Mouse (Mus musculus): ENCODE measurements at regions not wholly inside any gene's neighbourhood (a gene's known extent, or its start where the extent isn't known, plus 50 kb on each side); places are given as distances from the start of the nearest gene placed in this dataset.

GRCm38 (mm10) chr4:40537859-40538258 is 65.9 kb downstream of the Tmem215 start:
- POLR2A ChIA-PET, result no interaction called here
- CTCF ChIA-PET, result no interaction called here
- no peak for DNase-seq (ENCODE audit: low read depth, low spot score)
- TF ChIP-seq CTCF (IDR thresholded peaks at IDR 0.05), result no peak
- in situ Hi-C loops (cut with MboI; ENCODE audit: low pct_unique_long_range_greater_than_20kb), result no loop called here
- no peaks in the 10 kb centered on the region for H3K27me3 ChIP-seq
- no peak for ATAC-seq

- ChIA-PET POLR2A (no interaction called here), CTCF (no interaction called here)
- no peak for DNase-seq (ENCODE audit: low read depth, low spot score)
- H3K27me3 ChIP-seq, result no peaks in the 10 kb centered on the region
- ATAC-seq, result no peak
- no peak for TF ChIP-seq CTCF (IDR thresholded peaks at IDR 0.05)
- in situ Hi-C loops (cut with MboI; ENCODE audit: low pct_unique_long_range_greater_than_20kb), result no loop called here
These were observed 71.4 kb downstream of the Tmem215 start for GRCm38 (mm10) chr4:40543085-40544048.

DNA sequence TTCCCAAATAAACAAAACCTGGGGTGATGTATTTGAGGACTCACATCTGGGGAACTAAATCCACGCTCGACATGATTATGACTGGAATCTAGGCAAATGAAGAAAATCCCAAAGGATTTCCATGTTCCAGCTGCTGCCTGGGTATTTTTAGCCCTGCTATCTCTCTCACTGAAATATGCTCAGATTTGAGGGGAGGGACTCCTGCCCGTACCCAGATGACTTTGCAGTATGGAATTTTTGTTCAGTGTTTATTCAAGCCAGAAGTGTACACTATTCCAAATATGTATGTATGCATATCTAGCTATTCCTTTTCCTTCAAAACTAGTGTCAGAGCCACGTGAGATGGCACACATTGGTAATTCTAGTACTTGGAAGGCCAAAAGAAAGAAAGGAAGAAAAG is 72.1 kb downstream of the Tmem215 start:
- ChIA-PET CTCF (no interaction called here), POLR2A (no interaction called here)
- in situ Hi-C loops (cut with MboI; ENCODE audit: low pct_unique_long_range_greater_than_20kb), result no loop called here
- no peak for TF ChIP-seq CTCF (IDR thresholded peaks at IDR 0.05)
- ATAC-seq (no peak), DNase-seq (ENCODE audit: low read depth, low spot score) (no peak)
- H3K27me3 ChIP-seq, result no peaks in the 10 kb centered on the region

DNA sequence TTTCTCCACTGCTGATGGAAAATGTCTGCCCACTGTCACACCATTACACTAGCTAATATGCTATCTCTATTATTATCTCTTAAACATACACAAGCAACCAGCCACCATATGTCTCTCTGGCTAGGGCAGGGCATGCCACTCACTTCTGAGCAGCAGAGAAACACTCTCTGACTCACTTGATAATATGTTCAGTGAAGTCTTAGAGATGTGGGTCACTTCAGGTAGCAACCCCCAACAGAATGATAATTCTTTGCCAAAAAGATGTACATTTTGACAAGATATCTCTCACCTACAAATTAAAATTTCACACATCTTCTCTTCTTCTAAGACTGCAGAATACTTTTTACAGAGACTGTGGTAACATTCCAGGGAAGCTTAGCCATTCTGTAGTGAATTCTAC is 72.8 kb downstream of the Tmem215 start:
- in situ Hi-C loops (cut with MboI; ENCODE audit: low pct_unique_long_range_greater_than_20kb), result no loop called here
- CTCF ChIA-PET, result no interaction called here
- H3K27me3 ChIP-seq, result no peaks in the 10 kb centered on the region

GRCm38 (mm10) chr4:40545700-40546099 is 73.7 kb downstream of the Tmem215 start:
- no peak for ATAC-seq
- in situ Hi-C loops (cut with MboI; ENCODE audit: low pct_unique_long_range_greater_than_20kb), result no loop called here
- POLR2A ChIA-PET, result no interaction called here

More for the DNA sequence above, 72.8 kb downstream of the Tmem215 start:
- no peak for ATAC-seq
- POLR2A ChIA-PET, result no interaction called here
- TF ChIP-seq CTCF (IDR thresholded peaks at IDR 0.05), result no peak
- DNase-seq (ENCODE audit: low read depth, low spot score), result no peak

GRCm38 (mm10) chr4:40559824-40560223 is 87.8 kb downstream of the Tmem215 start:
- TF ChIP-seq CTCF (IDR thresholded peaks at IDR 0.05), result no peak
- H3K27me3 ChIP-seq, result no peaks in the 10 kb centered on the region
- ATAC-seq (no peak), DNase-seq (ENCODE audit: low read depth, low spot score) (no peak)
- in situ Hi-C loops (cut with MboI; ENCODE audit: low pct_unique_long_range_greater_than_20kb), result no loop called here
- ChIA-PET CTCF (no interaction called here), POLR2A (no interaction called here)

More at GRCm38 (mm10) chr4:40545700-40546099, 73.7 kb downstream of the Tmem215 start:
- no peaks in the 10 kb centered on the region for H3K27me3 ChIP-seq
- no peak for DNase-seq (ENCODE audit: low read depth, low spot score)
- CTCF ChIA-PET, result interaction anchor here (1.2 kb wide), 1 partner anchor 10 kb away, joined by 3 read pairs; no protein-coding TSS in a partner anchor
- no peak for TF ChIP-seq CTCF (IDR thresholded peaks at IDR 0.05)

DNA sequence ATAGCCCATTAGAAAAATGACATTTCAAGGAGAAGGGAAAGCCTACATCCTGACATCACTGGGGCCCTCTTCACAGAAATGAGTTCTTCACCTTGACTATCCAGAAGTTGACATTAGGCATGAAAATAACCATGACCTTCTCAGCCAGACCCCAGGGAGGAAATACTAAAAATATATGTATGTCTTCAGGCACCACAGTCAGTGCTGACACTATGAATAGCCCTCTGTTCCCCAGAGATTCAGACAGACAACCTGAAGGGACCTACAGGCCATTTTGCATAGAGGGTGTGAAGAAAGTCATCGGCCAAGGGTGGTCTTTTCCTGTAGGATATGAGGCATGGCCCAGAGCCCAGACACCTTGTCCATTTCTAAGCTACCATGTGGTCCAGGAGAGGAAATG is 101.3 kb downstream of the Tmem215 start:
- ChIA-PET POLR2A (no interaction called here), CTCF (no interaction called here)
- H3K27me3 ChIP-seq, result peaks cover 2% of the 10 kb centered on the region
- DNase-seq (ENCODE audit: low read depth, low spot score) (no peak), ATAC-seq (no peak)
- no peak for TF ChIP-seq CTCF (IDR thresholded peaks at IDR 0.05)
- in situ Hi-C loops (cut with MboI; ENCODE audit: low pct_unique_long_range_greater_than_20kb), result no loop called here

DNA sequence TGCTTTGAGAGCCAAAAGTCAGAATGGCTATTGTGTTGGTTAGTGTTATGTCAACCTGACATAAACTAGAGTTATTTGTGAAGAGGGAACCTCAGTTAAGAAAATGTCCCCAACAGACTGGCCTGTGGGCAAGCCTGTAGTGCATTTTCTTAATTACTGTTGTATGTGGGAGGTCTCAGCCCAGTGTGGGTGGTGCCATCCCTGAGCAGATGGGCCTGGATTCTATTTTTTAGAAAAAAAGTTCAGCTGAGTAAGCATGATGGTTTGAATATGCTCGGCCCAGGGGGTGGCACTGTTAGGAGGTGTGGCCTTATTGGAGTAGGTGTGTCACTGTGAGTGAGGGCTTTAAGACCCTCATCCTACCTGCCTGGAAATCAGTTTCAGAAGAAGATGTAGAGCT is 104.0 kb downstream of the Tmem215 start:
- ATAC-seq (no peak), DNase-seq (ENCODE audit: low read depth, low spot score) (no peak)
- POLR2A ChIA-PET, result no interaction called here
- CTCF ChIA-PET, result no interaction called here
- no peaks in the 10 kb centered on the region for H3K27me3 ChIP-seq
- in situ Hi-C loops (cut with MboI; ENCODE audit: low pct_unique_long_range_greater_than_20kb), result no loop called here
- no peak for TF ChIP-seq CTCF (IDR thresholded peaks at IDR 0.05)

DNA sequence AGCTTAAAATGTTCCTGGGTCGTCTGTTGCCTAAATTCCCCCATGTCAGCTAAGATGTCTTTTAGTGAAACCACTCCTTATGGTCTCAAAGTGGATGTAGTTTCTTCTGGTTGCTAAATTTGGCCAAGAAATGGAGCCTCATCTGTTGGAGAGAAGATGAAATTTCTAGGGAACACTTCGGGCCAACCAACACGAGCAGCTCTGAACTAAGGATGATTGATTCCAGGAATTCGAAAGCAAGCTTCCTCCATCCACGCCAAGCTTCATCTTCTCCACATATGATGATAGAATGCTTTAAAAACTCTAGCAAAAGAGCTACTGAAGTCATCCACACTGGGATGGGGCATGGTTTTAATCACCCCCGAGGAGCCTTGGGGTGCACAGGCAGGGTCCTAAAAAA is 112.5 kb downstream of the Tmem215 start:
- ATAC-seq (no peak), DNase-seq (ENCODE audit: low read depth, low spot score) (no peak)
- CTCF ChIA-PET, result no interaction called here
- in situ Hi-C loops (cut with MboI; ENCODE audit: low pct_unique_long_range_greater_than_20kb), result no loop called here
- no peak for TF ChIP-seq CTCF (IDR thresholded peaks at IDR 0.05)
- POLR2A ChIA-PET, result no interaction called here
- peaks cover 11% of the 10 kb centered on the region for H3K27me3 ChIP-seq

GRCm38 (mm10) chr4:40584940-40585571 is 113.1 kb downstream of the Tmem215 start:
- no peak for TF ChIP-seq CTCF (IDR thresholded peaks at IDR 0.05)
- peaks cover 11% of the 10 kb centered on the region for H3K27me3 ChIP-seq
- no peak for ATAC-seq
- CTCF ChIA-PET, result no interaction called here
- in situ Hi-C loops (cut with MboI; ENCODE audit: low pct_unique_long_range_greater_than_20kb), result no loop called here
- no peak for DNase-seq (ENCODE audit: low read depth, low spot score)
- POLR2A ChIA-PET, result no interaction called here

DNA sequence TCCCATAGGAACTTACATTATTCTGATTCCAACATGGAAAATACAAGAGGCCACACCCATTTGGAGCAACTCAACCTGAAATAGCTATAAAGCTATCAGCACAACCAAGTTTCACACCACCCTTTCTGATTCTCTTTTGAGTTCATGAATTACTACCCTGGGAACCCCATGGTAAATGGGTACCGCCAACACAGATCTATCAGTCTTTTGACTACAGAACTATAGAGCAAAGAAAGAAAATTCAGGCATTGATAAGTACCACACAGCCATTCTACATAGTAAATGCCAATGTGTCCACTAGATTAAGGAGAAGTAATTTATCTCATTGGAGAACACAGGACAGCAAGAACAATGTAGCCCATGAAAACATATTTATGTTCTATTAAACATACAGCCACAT is 114.1 kb downstream of the Tmem215 start:
- ChIA-PET POLR2A (no interaction called here), CTCF (no interaction called here)
- no peak for ATAC-seq
- H3K27me3 ChIP-seq, result peaks cover 11% of the 10 kb centered on the region
- in situ Hi-C loops (cut with MboI; ENCODE audit: low pct_unique_long_range_greater_than_20kb), result no loop called here
- DNase-seq (ENCODE audit: low read depth, low spot score), result no peak
- no peak for TF ChIP-seq CTCF (IDR thresholded peaks at IDR 0.05)
